Mouse (Mus musculus): ENCODE data around the gene Pde10a.

DNA sequence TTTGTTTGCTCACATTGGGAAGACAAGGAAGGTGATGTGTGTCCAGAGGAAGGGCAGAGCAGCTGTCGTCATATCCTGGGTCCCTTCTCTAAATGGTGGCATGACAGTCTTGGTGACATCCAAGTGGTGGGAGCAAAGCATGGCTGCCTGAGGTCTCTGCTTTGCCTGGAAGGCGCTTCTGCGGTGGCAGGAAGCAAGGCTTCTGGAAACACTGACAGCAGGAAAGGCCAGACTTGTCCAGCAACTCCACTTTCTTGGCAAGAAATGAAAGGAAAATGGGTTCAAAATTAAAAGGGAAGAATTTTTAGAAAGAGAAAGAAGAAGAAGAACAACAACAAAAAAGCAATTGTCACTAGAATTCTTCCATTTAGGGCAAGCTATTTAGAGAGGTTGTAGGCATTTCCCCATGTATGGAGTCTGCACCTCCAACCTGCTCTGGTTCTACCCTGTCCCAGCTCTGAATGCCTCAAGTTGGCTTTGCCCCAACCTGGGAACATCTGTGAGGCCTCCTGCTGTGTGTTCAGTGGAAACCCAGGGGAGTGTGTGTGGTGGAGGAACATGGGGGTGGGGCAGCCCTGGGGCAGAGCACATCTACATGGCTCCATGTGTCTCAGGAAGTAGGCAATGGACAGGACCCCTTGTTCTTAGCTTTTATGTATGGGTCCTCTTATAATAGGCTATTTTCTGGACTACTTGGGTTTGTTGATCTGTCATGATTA, 288.8 kb downstream of the Pde10a start:
- TF ChIP-seq REST (IDR thresholded peaks at IDR 0.05; ENCODE audit: insufficient read depth, insufficient read length) (no peak), USF1 (IDR thresholded peaks at IDR 0.05; ENCODE audit: low read depth) (no peak), MYOG (IDR thresholded peaks at IDR 0.05; ENCODE audit: control insufficient read depth in 1 of 3, insufficient read depth in 1 of 3, insufficient read length in 2 of 3, low read depth in 2 of 3) (no peak), POLR2AphosphoS2 (IDR thresholded peaks at IDR 0.05; ENCODE audit: insufficient read length, low read depth) (no peak), POLR2A (IDR thresholded peaks at IDR 0.05; ENCODE audit: insufficient read length, low read depth) (no peak), TCF3 (IDR thresholded peaks at IDR 0.05; ENCODE audit: insufficient read length, low read depth) (no peak), MAX (IDR thresholded peaks at IDR 0.05; ENCODE audit: low read depth) (no peak), MYOD1 (IDR thresholded peaks at IDR 0.05; ENCODE audit: control insufficient read depth in 1 of 3, insufficient read length in 2 of 3, low read depth in 2 of 3) (no peak), TCF12 (IDR thresholded peaks at IDR 0.05; ENCODE audit: insufficient read depth, poor library complexity, severe bottlenecking) (no peak), CEBPB (IDR thresholded peaks at IDR 0.05; ENCODE audit: insufficient read depth, poor library complexity, severe bottlenecking) (no peak)

Measured in myocyte (in vitro differentiated cells).